Mouse (Mus musculus) stomach, postnatal 0 days (tissue): ENCODE data around the gene Mdk. TPM values are rescaled to one million over a fixed set of nuclear protein-coding genes. Genes with fewer than 3 reads are reported as not detected.

Source experiments
- ATAC-seq: fragments of 200-750 bp; cut with Nextera tagmentation; 2 replicates; pipeline ENCODE4 v1.8.0; 2017; ENCODE audit not compliant: low FRiP score, low TSS enrichment
- DNase-seq: peaks from one replicate; pipeline ENCODE4 v3.0.0-alpha.2; 2016; ENCODE audit warnings: low spot score
- H3K27ac ChIP-seq: fragments of 300-500 bp; sonication (generic); replicated peaks from 2 replicates; pipeline ENCODE4 v1.5.1; 2014; ENCODE audit warnings: mild to moderate bottlenecking, control low read depth
- H3K27me3 ChIP-seq: fragments of 300-500 bp; sonication (generic); 2 replicates; pipeline ENCODE4 v1.6.1; 2014; ENCODE audit warnings: low read length; ENCODE audit not compliant: control insufficient read depth, insufficient read depth
- H3K36me3 ChIP-seq: fragments of 300-500 bp; sonication (generic); 2 replicates; pipeline ENCODE4 v1.6.1; 2014; ENCODE audit warnings: low read length, mixed read lengths; ENCODE audit not compliant: control insufficient read depth, insufficient read depth
- H3K4me1 ChIP-seq: fragments of 300-500 bp; sonication (generic); replicated peaks from 2 replicates; pipeline ENCODE4 v1.6.1; 2014; ENCODE audit warnings: antibody characterized with exemption; ENCODE audit not compliant: control insufficient read depth, insufficient read depth
- H3K4me2 ChIP-seq: fragments of 300-500 bp; sonication (generic); replicated peaks from 2 replicates; pipeline ENCODE4 v1.6.1; 2014; ENCODE audit warnings: low read depth, mild to moderate bottlenecking, control low read depth, moderate library complexity
- H3K4me3 ChIP-seq: fragments of 300-500 bp; sonication (generic); 2 replicates; pipeline ENCODE4 v1.5.1; 2014; ENCODE audit warnings: low read depth, low read length, control low read depth
- H3K9ac ChIP-seq: fragments of 300-500 bp; sonication (generic); 2 replicates; pipeline ENCODE4 v1.6.1; 2014; ENCODE audit warnings: mild to moderate bottlenecking, low read length, control low read depth, mixed read lengths
- H3K9me3 ChIP-seq: fragments of 300-500 bp; sonication (generic); 2 replicates; pipeline ENCODE4 v1.6.1; 2016; ENCODE audit warnings: low read length; ENCODE audit not compliant: control insufficient read depth
- CTCF ChIP-seq: IDR thresholded peaks from 2 replicates; pipeline ENCODE4 v1.5.1; 2016; ENCODE audit warnings: antibody characterized with exemption, low read depth, mild to moderate bottlenecking, moderate library complexity
- EP300 ChIP-seq: optimal IDR thresholded peaks from 2 replicates; pipeline ENCODE3; 2016; ENCODE audit warnings: antibody characterized with exemption
- WGBS: fragments of 180-500 bp; shearing (Covaris S2); extraction: QIAGEN DNeasy Blood & Tissue Kit; methylation state at CpG from one replicate; pipeline ENCODE4 v1.1.7; 2014; 5-methylcytosine and 5-hydroxymethylcytosine counted together
- polyA plus RNA-seq: library from polyadenylated mRNA; unstranded; fragments of >200 nt; fragmentation: Nextera tagmentation; extraction: Ambion mirVana; gene quantifications from 2 replicates; pipeline ENCODE4 v1.2.1, GENCODE M21; 2015

Gene Mdk
- polyA plus RNA-seq, result 157 and 170 TPM in 2 replicates

DNA sequence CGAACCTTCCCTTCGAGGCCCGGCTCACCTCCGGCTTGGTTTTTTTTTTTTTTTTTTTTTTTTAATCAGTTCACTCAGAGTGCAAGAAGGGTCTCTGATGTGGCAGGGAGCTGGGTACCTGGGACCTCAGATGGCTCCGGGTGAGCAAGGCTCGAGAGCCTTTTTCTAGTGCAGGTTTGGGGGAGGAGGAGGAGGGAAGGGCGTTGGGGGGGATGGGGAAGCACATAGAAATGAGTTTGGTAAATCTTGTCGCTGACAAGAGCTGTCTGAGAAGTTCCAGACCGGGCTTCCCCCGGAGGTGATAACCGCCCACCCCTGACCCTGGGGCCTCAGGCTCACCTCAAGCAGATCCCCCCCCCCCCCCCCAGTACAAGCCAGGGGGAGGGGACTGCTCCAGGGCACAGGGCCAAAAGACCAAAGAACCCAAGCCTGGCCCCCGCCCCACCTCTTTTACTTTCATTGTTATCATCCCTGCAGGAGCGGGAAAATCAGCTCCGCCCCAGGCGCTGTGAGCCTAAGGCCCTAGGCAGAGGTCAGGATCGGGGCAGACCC lies at the start of gene Mdk:
Gene Mdk (minus strand): TSS at position 138 of the 552 bp plus-strand sequence.
- Histone ChIP-seq H3K4me2 (peak within 1 kb of the TSS; percentile 64), H3K4me1 (peaks cover 5% of the 10 kb centered on the region), H3K36me3 (peaks cover 16% of the 10 kb centered on the region), H3K27ac (peak within 1 kb of the TSS; percentile 81), H3K27me3 (no peaks in the 10 kb centered on the region), H3K4me3 (peak within 1 kb of the TSS; percentile 49), H3K9me3 (no peaks in the 10 kb centered on the region), H3K9ac (peak within 1 kb of the TSS; percentile 78)
- ATAC-seq (no peak), DNase-seq (no peak)
- WGBS, result 12% methylated on average over 16 of the region's 16 CpGs
- TF ChIP-seq EP300 (no peak), CTCF (no peak)

GRCm38 (mm10) chr2:91980830-91981229 lies 48.7 kb upstream of the Mdk start:
- Histone ChIP-seq H3K4me1 (peaks cover 3% of the 10 kb centered on the region; the same call in 1 of the 2 replicates), H3K27me3 (no peaks in the 10 kb centered on the region), H3K9me3 (no peaks in the 10 kb centered on the region), H3K4me3 (no peak overlapping the region), H3K4me2 (no peak overlapping the region), H3K9ac (no peak overlapping the region), H3K27ac (no peak overlapping the region), H3K36me3 (no peaks in the 10 kb centered on the region; the same call in 1 of the 2 replicates)
- no peak for ATAC-seq
- 71% methylated on average over 5 of the region's 5 CpGs for WGBS
- DNase-seq, result no peak
- TF ChIP-seq CTCF (no peak), EP300 (no peak)

DNA sequence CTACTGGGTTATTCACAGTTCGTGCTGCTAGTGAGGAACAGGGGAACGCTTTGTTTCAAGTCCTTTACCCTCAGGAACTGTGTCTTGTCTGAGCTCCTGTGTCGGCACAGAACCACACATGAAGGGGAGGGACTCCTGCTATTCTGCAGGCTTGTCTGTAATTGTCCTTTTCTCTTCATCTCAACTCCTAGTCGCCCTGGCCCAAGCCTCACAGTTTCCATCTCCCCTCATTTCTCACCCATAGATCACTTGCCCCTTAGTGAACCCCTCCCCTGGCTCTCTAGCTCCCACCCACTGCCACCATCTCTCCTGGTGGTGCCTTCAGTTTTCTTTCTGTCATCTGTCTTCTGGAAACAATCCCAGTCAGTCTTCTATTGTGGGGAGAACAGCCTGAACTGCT lies 48.1 kb upstream of the Mdk start:
- Histone ChIP-seq H3K9me3 (no peaks in the 10 kb centered on the region), H3K4me3 (no peak overlapping the region), H3K27me3 (no peaks in the 10 kb centered on the region), H3K27ac (no peak overlapping the region), H3K9ac (no peak overlapping the region), H3K4me1 (peaks cover 4% of the 10 kb centered on the region; the same call in 1 of the 2 replicates), H3K4me2 (no peak overlapping the region), H3K36me3 (no peaks in the 10 kb centered on the region)
- TF ChIP-seq EP300 (no peak), CTCF (no peak)
- no peak for DNase-seq
- no peak for ATAC-seq
- 33% methylated on average over 4 of the region's 4 CpGs for WGBS

GRCm38 (mm10) chr2:91978547-91978946 lies 46.5 kb upstream of the Mdk start:
- H3K4me1 ChIP-seq, result 0 out of 2 replicates have a peak, but pooled peaks cover 4% of the 10 kb centered on the region

GRCm38 (mm10) chr2:91977960-91978359 lies 45.9 kb upstream of the Mdk start:
- Histone ChIP-seq H3K4me3 (no peak overlapping the region), H3K9me3 (no peaks in the 10 kb centered on the region), H3K27me3 (no peaks in the 10 kb centered on the region; the same call in 1 of the 2 replicates), H3K4me1 (0 out of 2 replicates have a peak, but pooled peaks cover 4% of the 10 kb centered on the region), H3K4me2 (no peak overlapping the region), H3K36me3 (no peaks in the 10 kb centered on the region), H3K27ac (no peak overlapping the region), H3K9ac (no peak overlapping the region)
- TF ChIP-seq CTCF, result no peak
- WGBS, result 74% methylated on average over 4 of the region's 4 CpGs
- ATAC-seq, result no peak
- DNase-seq, result no peak

More at GRCm38 (mm10) chr2:91978547-91978946, 46.5 kb upstream of the Mdk start:
- Histone ChIP-seq H3K9ac (no peak overlapping the region), H3K4me3 (no peak overlapping the region), H3K27ac (no peak overlapping the region), H3K4me2 (no peak overlapping the region), H3K36me3 (no peaks in the 10 kb centered on the region), H3K9me3 (no peaks in the 10 kb centered on the region), H3K27me3 (no peaks in the 10 kb centered on the region; the same call in 1 of the 2 replicates)
- ATAC-seq (no peak), DNase-seq (no peak)
- WGBS, result 18% methylated on average over 2 of the region's 2 CpGs
- TF ChIP-seq CTCF (no peak), EP300 (no peak)
